Mouse (Mus musculus): Measurements from ENCODE around the gene Cbx1.

GRCm38 (mm10) chr11:96772413-96772812 is 16.5 kb upstream of the Cbx1 start:
- TF ChIP-seq POLR2A (IDR thresholded peaks at IDR 0.05; ENCODE audit: insufficient read depth, low read depth, low read length), result no peak
- TF ChIP-seq CTCF (IDR thresholded peaks at IDR 0.05), result no peak
